Mouse (Mus musculus): Measurements from ENCODE around the gene Ddx3x. TPM values are rescaled to one million over a fixed set of nuclear protein-coding genes. Genes with fewer than 3 reads are reported as not detected.

The Ddx3x gene
- polyA plus RNA-seq, 1 experiment from 2014 or later = 103 TPM

GRCm38 (mm10) chrX:13241426-13242319 is 39.1 kb upstream of the Ddx3x start:
- ATAC-seq = no peak
- H3K27ac ChIP-seq (ENCODE audit: low read length) = peak overlapping the region; percentile 94
- H3K36me3 ChIP-seq (ENCODE audit: control insufficient read depth, insufficient read depth, low read length) = no peaks in the 10 kb centered on the region
- no peaks in the 10 kb centered on the region; the same call in 1 of the 2 replicates for H3K27me3 ChIP-seq (replicated peaks; ENCODE audit: control insufficient read depth, insufficient read depth, low read length)
- H3K4me1 ChIP-seq (ENCODE audit: control insufficient read depth, insufficient read depth, low read length) = no peaks in the 10 kb centered on the region
- peak overlapping the region; percentile 74 for H3K9ac ChIP-seq (ENCODE audit: low read depth, low read length)
- WGBS = 11% methylated on average over 21 of the region's 21 CpGs
- no peaks in the 10 kb centered on the region for H3K9me3 ChIP-seq (ENCODE audit: control insufficient read depth, low read length)
- peak overlapping the region; percentile 56 for H3K4me2 ChIP-seq (ENCODE audit: low read depth, low read length)
- H3K4me3 ChIP-seq (ENCODE audit: low read length) = peak overlapping the region; percentile 46

GRCm38 (mm10) chrX:13242320-13243096 is 38.3 kb upstream of the Ddx3x start:
- peak; percentile 88 for ATAC-seq
- peaks cover 2% of the 10 kb centered on the region; the same call in 1 of the 2 replicates for H3K27me3 ChIP-seq (replicated peaks; ENCODE audit: control insufficient read depth, insufficient read depth, low read length)
- H3K4me1 ChIP-seq (ENCODE audit: control insufficient read depth, insufficient read depth, low read length) = no peaks in the 10 kb centered on the region
- H3K4me3 ChIP-seq (ENCODE audit: low read length) = peak overlapping the region; percentile 46
- peak overlapping the region; percentile 74 for H3K9ac ChIP-seq (ENCODE audit: low read depth, low read length)
- H3K4me2 ChIP-seq (ENCODE audit: low read depth, low read length) = peak overlapping the region; percentile 56
- H3K9me3 ChIP-seq (ENCODE audit: control insufficient read depth, low read length) = no peaks in the 10 kb centered on the region
- no peaks in the 10 kb centered on the region for H3K36me3 ChIP-seq (ENCODE audit: control insufficient read depth, insufficient read depth, low read length)
- peak overlapping the region; percentile 94 for H3K27ac ChIP-seq (ENCODE audit: low read length)
- WGBS = 8% methylated on average over 24 of the region's 24 CpGs

- peak overlapping the region; percentile 94 for H3K27ac ChIP-seq (ENCODE audit: low read length)
- peak overlapping the region; percentile 74 for H3K9ac ChIP-seq (ENCODE audit: low read depth, low read length)
- peak; percentile 65 for ATAC-seq
- no peaks in the 10 kb centered on the region for H3K36me3 ChIP-seq (ENCODE audit: control insufficient read depth, insufficient read depth, low read length)
- peak overlapping the region; percentile 56 for H3K4me2 ChIP-seq (ENCODE audit: low read depth, low read length)
- H3K4me3 ChIP-seq (ENCODE audit: low read length) = peak overlapping the region; percentile 38
- peaks cover 2% of the 10 kb centered on the region; the same call in 1 of the 2 replicates for H3K27me3 ChIP-seq (replicated peaks; ENCODE audit: control insufficient read depth, insufficient read depth, low read length)
- no peaks in the 10 kb centered on the region for H3K9me3 ChIP-seq (ENCODE audit: control insufficient read depth, low read length)
- H3K4me1 ChIP-seq (ENCODE audit: control insufficient read depth, insufficient read depth, low read length) = no peaks in the 10 kb centered on the region
- whole genome bisulfite sequencing = 18% methylated on average over 15 of the region's 15 CpGs
Observed at GRCm38 (mm10) chrX:13243133-13244123, 37.3 kb upstream of the Ddx3x start.

- Histone ChIP-seq H3K36me3 (ENCODE audit: control insufficient read depth, insufficient read depth, low read length) (no peaks in the 10 kb centered on the region), H3K4me2 (ENCODE audit: low read depth, low read length) (peak overlapping the region; percentile 30), H3K27me3 (replicated peaks; ENCODE audit: control insufficient read depth, insufficient read depth, low read length) (peaks cover 2% of the 10 kb centered on the region; the same call in 1 of the 2 replicates), H3K4me3 (ENCODE audit: low read length) (no peak overlapping the region), H3K9me3 (ENCODE audit: control insufficient read depth, low read length) (no peaks in the 10 kb centered on the region), H3K4me1 (ENCODE audit: control insufficient read depth, insufficient read depth, low read length) (no peaks in the 10 kb centered on the region), H3K9ac (ENCODE audit: low read depth, low read length) (no peak overlapping the region), H3K27ac (ENCODE audit: low read length) (peak overlapping the region; percentile 78)
- ATAC-seq = peak; percentile 73
Observed at GRCm38 (mm10) chrX:13244588-13244987, 36.2 kb upstream of the Ddx3x start.

- Histone ChIP-seq H3K9me3 (ENCODE audit: control insufficient read depth, low read length) (no peaks in the 10 kb centered on the region), H3K9ac (ENCODE audit: low read depth, low read length) (no peak overlapping the region), H3K4me1 (ENCODE audit: control insufficient read depth, insufficient read depth, low read length) (no peaks in the 10 kb centered on the region), H3K27ac (ENCODE audit: low read length) (peak overlapping the region; percentile 78), H3K4me3 (ENCODE audit: low read length) (no peak overlapping the region), H3K27me3 (replicated peaks; ENCODE audit: control insufficient read depth, insufficient read depth, low read length) (peaks cover 2% of the 10 kb centered on the region; the same call in 1 of the 2 replicates), H3K36me3 (ENCODE audit: control insufficient read depth, insufficient read depth, low read length) (no peaks in the 10 kb centered on the region), H3K4me2 (ENCODE audit: low read depth, low read length) (no peak overlapping the region; the same call in 1 of the 2 replicates)
- 60% methylated on average over 3 of the region's 3 CpGs for WGBS
- peak; percentile 59 for ATAC-seq
Observed at GRCm38 (mm10) chrX:13245027-13245426, 35.7 kb upstream of the Ddx3x start.

- H3K9ac ChIP-seq (ENCODE audit: low read depth, low read length) = no peak overlapping the region
- no peaks in the 10 kb centered on the region for H3K36me3 ChIP-seq (ENCODE audit: control insufficient read depth, insufficient read depth, low read length)
- H3K4me2 ChIP-seq (ENCODE audit: low read depth, low read length) = no peak overlapping the region
- no peaks in the 10 kb centered on the region for H3K4me1 ChIP-seq (ENCODE audit: control insufficient read depth, insufficient read depth, low read length)
- no peak overlapping the region for H3K27ac ChIP-seq (ENCODE audit: low read length)
- H3K4me3 ChIP-seq (ENCODE audit: low read length) = no peak overlapping the region
- 69% methylated on average over 4 of the region's 4 CpGs for WGBS
- H3K27me3 ChIP-seq (replicated peaks; ENCODE audit: control insufficient read depth, insufficient read depth, low read length) = 0 out of 2 replicates have a peak, but pooled peaks cover 2% of the 10 kb centered on the region
- no peaks in the 10 kb centered on the region for H3K9me3 ChIP-seq (ENCODE audit: control insufficient read depth, low read length)
- ATAC-seq = no peak
Observed at GRCm38 (mm10) chrX:13251683-13252082, 29.1 kb upstream of the Ddx3x start.

- H3K4me1 ChIP-seq (ENCODE audit: control insufficient read depth, insufficient read depth, low read length) = no peaks in the 10 kb centered on the region
- no peak overlapping the region for H3K4me3 ChIP-seq (ENCODE audit: low read length)
- WGBS = 81% methylated on average over 3 of the region's 3 CpGs
- no peaks in the 10 kb centered on the region for H3K36me3 ChIP-seq (ENCODE audit: control insufficient read depth, insufficient read depth, low read length)
- no peak for ATAC-seq
- H3K9ac ChIP-seq (ENCODE audit: low read depth, low read length) = no peak overlapping the region
- H3K9me3 ChIP-seq (ENCODE audit: control insufficient read depth, low read length) = no peaks in the 10 kb centered on the region
- H3K4me2 ChIP-seq (ENCODE audit: low read depth, low read length) = no peak overlapping the region
- H3K27me3 ChIP-seq (replicated peaks; ENCODE audit: control insufficient read depth, insufficient read depth, low read length) = no peaks in the 10 kb centered on the region
- no peak overlapping the region for H3K27ac ChIP-seq (ENCODE audit: low read length)
Observed at GRCm38 (mm10) chrX:13254273-13254672, 26.5 kb upstream of the Ddx3x start.

- Histone ChIP-seq H3K36me3 (ENCODE audit: control insufficient read depth, insufficient read depth, low read length) (no peaks in the 10 kb centered on the region), H3K27ac (ENCODE audit: low read length) (no peak overlapping the region), H3K9ac (ENCODE audit: low read depth, low read length) (no peak overlapping the region), H3K4me1 (ENCODE audit: control insufficient read depth, insufficient read depth, low read length) (no peaks in the 10 kb centered on the region), H3K27me3 (replicated peaks; ENCODE audit: control insufficient read depth, insufficient read depth, low read length) (0 out of 2 replicates have a peak, but pooled peaks cover 4% of the 10 kb centered on the region), H3K4me3 (ENCODE audit: low read length) (no peak overlapping the region), H3K4me2 (ENCODE audit: low read depth, low read length) (no peak overlapping the region), H3K9me3 (ENCODE audit: control insufficient read depth, low read length) (no peaks in the 10 kb centered on the region)
- ATAC-seq = no peak
- 77% methylated on average over 3 of the region's 3 CpGs for WGBS
Observed at GRCm38 (mm10) chrX:13263356-13263755, 17.4 kb upstream of the Ddx3x start.
